Mouse (Mus musculus) CH12.LX (cell line): ENCODE measurements around the gene Egln1.

Experiments
- CTCF ChIP-seq, 2 experiments: IDR thresholded peaks in 1 of 2; conservative IDR thresholded peaks in 1 of 2; 2 replicates each; pipeline ENCODE4 v1.5.1; 2011 to 2012; ENCODE audit warnings: low read depth in 2 of 2, low read length in 2 of 2, improper control_type of control experiment in 1 of 2, inconsistent platforms in 1 of 2, mild to moderate bottlenecking in 1 of 2, moderate library complexity in 1 of 2
- JUND ChIP-seq: conservative IDR thresholded peaks from 2 replicates; pipeline ENCODE4 v1.6.1; 2011; ENCODE audit warnings: low read depth, low read length, improper control_type of control experiment
- KAT2A ChIP-seq: IDR thresholded peaks from 2 replicates; pipeline ENCODE4 v1.6.1; 2012; ENCODE audit warnings: low read length, improper control_type of control experiment, inconsistent platforms; ENCODE audit not compliant: insufficient replicate concordance
- POLR2A ChIP-seq: IDR thresholded peaks from 2 replicates; pipeline ENCODE4 v1.6.1; 2011; ENCODE audit warnings: low read depth, mild to moderate bottlenecking, improper control_type of control experiment, low read length
- SIN3A ChIP-seq: IDR thresholded peaks from 2 replicates; pipeline ENCODE4 v1.6.1; 2012; ENCODE audit warnings: low read length, improper control_type of control experiment, inconsistent platforms
- TBP ChIP-seq: conservative IDR thresholded peaks from 2 replicates; pipeline ENCODE4 v1.6.1; 2011; ENCODE audit warnings: low read depth, low read length, improper control_type of control experiment

DNA sequence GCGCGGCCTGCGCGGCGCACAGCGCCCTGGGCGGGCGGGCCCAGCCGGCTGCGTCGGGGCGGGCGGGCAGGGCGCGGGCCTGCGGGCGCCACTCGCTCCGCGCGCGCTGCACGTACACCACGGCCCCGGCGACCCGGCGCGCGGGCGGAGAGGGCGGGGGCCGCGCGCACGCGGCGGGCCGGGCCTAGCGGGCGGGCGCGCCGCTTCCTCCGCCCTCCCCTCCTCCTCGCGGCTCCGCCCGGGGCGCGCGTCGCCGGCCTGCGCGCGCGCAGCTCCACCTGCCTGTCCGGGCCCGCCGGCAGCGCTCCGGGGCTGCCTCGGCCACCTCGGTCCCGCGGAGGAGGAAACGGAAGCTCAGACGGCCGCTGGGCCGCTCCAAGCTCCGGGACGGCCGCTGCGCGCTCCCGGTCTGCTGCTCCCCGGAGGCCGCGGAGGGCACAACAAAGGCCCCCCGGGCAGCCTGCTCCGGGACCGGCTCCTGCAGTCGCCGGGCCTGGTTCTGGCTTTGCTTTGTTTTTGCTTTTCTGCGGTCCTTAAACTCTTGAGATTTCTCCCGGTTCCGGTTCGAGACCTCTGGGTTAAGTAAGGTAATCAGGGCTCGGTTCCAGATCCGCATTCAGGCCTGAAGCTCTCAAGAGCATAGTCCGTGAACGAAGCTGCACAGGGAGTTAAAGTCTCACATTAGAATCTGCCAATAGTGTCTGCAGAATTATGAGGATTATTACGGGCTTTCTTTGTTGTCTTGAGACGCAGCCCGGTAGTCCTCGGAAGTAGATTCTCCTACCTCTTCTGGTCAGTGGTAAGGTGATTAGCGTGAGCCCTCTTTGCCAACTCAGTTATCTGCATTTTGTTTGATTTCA is at the start of gene Egln1:
- TF ChIP-seq CTCF (conservative IDR thresholded peaks at IDR 0.05 in 1 of 2, IDR thresholded peaks at IDR 0.05 in 1 of 2; ENCODE audit: low read depth in 2 of 2, low read length in 2 of 2) (no peak), SIN3A (no peak), KAT2A (no peak), JUND (no peak), POLR2A (peak; percentile 89), TBP (no peak)
